Comparison of ENCODE assay signal across 20 mouse cellular contexts in genomic region chr10:118097898-118098297, GRCm38 (mm10). TPM values are rescaled to one million over a fixed set of nuclear protein-coding genes. Genes with fewer than 3 reads are reported as not detected.
DNase-seq lines count a peak whose midpoint lies in the region; ATAC-seq and TF ChIP-seq lines count a peak whose summit lies in the region.
"Had no signal": no experiment of that assay in that cellular context is flagged by ENCODE, and none has a peak within 500 bp of the region (broad histone marks: within the 10 kb centered on the region; RNA-seq: fewer than 3 reads in every experiment).

No protein-coding gene starts in this region.

- ATAC-seq in liver, embryonic 11.5 days (replicated peaks; ENCODE audit: low FRiP score) = no peak
- ATAC-seq: intestine, embryonic 16.5 days; Patski had no signal

- H3K36me3 ChIP-seq in liver, adult 2 months (ENCODE audit: control insufficient read depth, insufficient read depth, low read length) = no peaks in the 10 kb centered on the region
- H3K36me3 ChIP-seq in liver, embryonic 11.5 days (ENCODE audit: control insufficient read depth, insufficient read depth, low read length) = no peaks in the 10 kb centered on the region
- no peaks in the 10 kb centered on the region for H3K36me3 ChIP-seq in macrophage (ENCODE audit: inconsistent target)
- H3K36me3 ChIP-seq: embryonic facial prominence, embryonic 13.5 days; heart, embryonic 15.5 days; hindbrain, embryonic 13.5 days; limb, embryonic 15.5 days had no signal

- peak; percentile 99 for DNase-seq in heart, adult 11 months
- no peak for DNase-seq in heart, postnatal 4 days
- peak; percentile 41 for DNase-seq in liver, adult 2 months (ENCODE audit: extremely low read depth, low read depth, low spot score)
- DNase-seq in liver, embryonic 11.5 days (ENCODE audit: low spot score) = no peak
- no peak for DNase-seq in left cerebral cortex, postnatal 4 days
- DNase-seq in left cerebral cortex, adult 8-10 months (ENCODE audit: low spot score in 2 of 2) = no peak
- DNase-seq: cerebellum, adult 11-12 months; cerebellum, postnatal 36 days; gastrocnemius, postnatal 10 days; thymus, postnatal 4 days had no signal

- H3K9me3 ChIP-seq in liver, embryonic 11.5 days (ENCODE audit: control insufficient read depth, low read length) = no peaks in the 10 kb centered on the region
- H3K9me3 ChIP-seq: embryonic facial prominence, embryonic 13.5 days; heart, embryonic 15.5 days; hindbrain, embryonic 13.5 days; limb, embryonic 15.5 days had no signal

- H3K27me3 ChIP-seq in liver, adult 2 months (ENCODE audit: control insufficient read depth, insufficient read depth, low read length) = no peaks in the 10 kb centered on the region
- no peaks in the 10 kb centered on the region for H3K27me3 ChIP-seq in liver, embryonic 11.5 days (replicated peaks; ENCODE audit: control insufficient read depth, insufficient read depth, low read length)
- H3K27me3 ChIP-seq: embryonic facial prominence, embryonic 13.5 days; heart, embryonic 15.5 days; hindbrain, embryonic 13.5 days; limb, embryonic 15.5 days had no signal

- no peak overlapping the region for H3K27ac ChIP-seq in liver, adult 2 months (replicated peaks; ENCODE audit: insufficient read depth, low read depth, low read length)
- no peak overlapping the region for H3K27ac ChIP-seq in liver, embryonic 11.5 days (ENCODE audit: low read depth, low read length)
- peak overlapping the region; percentile 87; the same call in 1 of the 2 replicates for H3K27ac ChIP-seq in bone marrow, adult 2 months (ENCODE audit: control insufficient read depth, insufficient read depth, low read depth, low read length, poor library complexity)
- H3K27ac ChIP-seq in macrophage = peak overlapping the region; percentile 97
- H3K27ac ChIP-seq: embryonic facial prominence, embryonic 13.5 days; heart, embryonic 15.5 days; hindbrain, embryonic 13.5 days; limb, embryonic 15.5 days had no signal

- H3K4me1 ChIP-seq in liver, adult 2 months (ENCODE audit: control insufficient read depth, insufficient read depth, low read length) = no peaks in the 10 kb centered on the region; the same call in 1 of the 2 replicates
- H3K4me1 ChIP-seq in liver, embryonic 11.5 days (replicated peaks; ENCODE audit: control insufficient read depth, insufficient read depth, low read length) = no peaks in the 10 kb centered on the region
- peaks cover 20% of the 10 kb centered on the region for H3K4me1 ChIP-seq in bone marrow, adult 2 months (ENCODE audit: control insufficient read depth, insufficient read depth, low read length)
- H3K4me1 ChIP-seq: heart, embryonic 15.5 days; hindbrain, embryonic 13.5 days; limb, embryonic 15.5 days had no signal

- H3K79me2 ChIP-seq in liver, adult 2 months (ENCODE audit: control insufficient read depth, insufficient read depth, low read length) = no peaks in the 10 kb centered on the region
- H3K79me2 ChIP-seq in macrophage (ENCODE audit: inconsistent target) = no peaks in the 10 kb centered on the region

- no peak for TF ChIP-seq POLR2A in liver, adult 2 months (IDR thresholded peaks at IDR 0.05; ENCODE audit: extremely low read depth, insufficient read depth, low read length)
- TF ChIP-seq POLR2A in bone marrow, adult 2 months (IDR thresholded peaks at IDR 0.05; ENCODE audit: borderline replicate concordance, control insufficient read depth, low read depth, low read length) = no peak

- intact Hi-C loops in left cerebral cortex, postnatal 4 days (cut with DNase I) = no loop called here

- TF ChIP-seq CTCF in liver, adult 2 months (IDR thresholded peaks at IDR 0.05; ENCODE audit: low read depth, low read length) = no peak
- TF ChIP-seq CTCF in bone marrow, adult 2 months (IDR thresholded peaks at IDR 0.05; ENCODE audit: control insufficient read depth, insufficient read depth, low read length) = no peak

- 73% methylated on average over 3 of the region's 3 CpGs for WGBS in liver, adult 2 months
- WGBS in liver, embryonic 11.5 days = 56% methylated on average over 3 of the region's 3 CpGs
- WGBS in bone marrow, adult 2 months = 36% methylated on average over 3 of the region's 3 CpGs
- 5% methylated on average over 3 of the region's 3 CpGs for WGBS in macrophage (ENCODE audit: missing documents)

- H3K9ac ChIP-seq in liver, adult 2 months (ENCODE audit: low read depth, low read length) = no peak overlapping the region
- no peak overlapping the region for H3K9ac ChIP-seq in liver, embryonic 11.5 days (ENCODE audit: low read depth, low read length)
- H3K9ac ChIP-seq: embryonic facial prominence, embryonic 13.5 days; heart, embryonic 15.5 days; hindbrain, embryonic 13.5 days; limb, embryonic 15.5 days had no signal

- no peak overlapping the region for H3K4me2 ChIP-seq in liver, embryonic 11.5 days
- H3K4me2 ChIP-seq: embryonic facial prominence, embryonic 13.5 days; heart, embryonic 15.5 days; hindbrain, embryonic 13.5 days; limb, embryonic 15.5 days; midbrain, embryonic 11.5 days had no signal

- no peak overlapping the region for H3K4me3 ChIP-seq in liver, adult 2 months (ENCODE audit: insufficient read depth, low read depth, low read length)
- H3K4me3 ChIP-seq in liver, embryonic 11.5 days (ENCODE audit: low read depth, low read length) = no peak overlapping the region
- H3K4me3 ChIP-seq in bone marrow, adult 2 months (replicated peaks; ENCODE audit: control insufficient read depth, low read depth, low read length) = no peak overlapping the region
- H3K4me3 ChIP-seq in macrophage (ENCODE audit: inconsistent target) = no peak overlapping the region
- H3K4me3 ChIP-seq: embryonic facial prominence, embryonic 13.5 days; heart, embryonic 15.5 days; hindbrain, embryonic 13.5 days; limb, embryonic 15.5 days; myocyte had no signal

RNA-seq across cellular contexts. Expression of gene Mdm1, which starts 43.7 kb away (rescaled TPM):
- total RNA-seq in heart, postnatal 4 days (2021) = 10 to 100 TPM in 1 of 2 experiments, 1 to 10 TPM in 1; 9.6 to 13.1 TPM
- 0.94 and 1.1 TPM in 2 replicates for total RNA-seq in liver, adult 2 months (2014; rRNA removed)
- 0.35 and 0.49 TPM in 2 replicates for polyA plus RNA-seq in liver, adult 2 months (2012; rRNA removed)
- polyA plus RNA-seq in liver, embryonic 11.5 days (2014; fragmentation: Nextera tagmentation; extraction: Ambion mirVana) = 26.3 and 33.4 TPM in 2 replicates
- polyA plus RNA-seq in bone marrow, adult 2 months (2011; ENCODE audit: insufficient read depth, insufficient read length, low replicate concordance, missing spikeins) = 5.3 and 17.4 TPM in 2 replicates
- total RNA-seq in macrophage (2018; cell fraction: chromatin; rRNA removed) = 10 to 100 TPM in 17 of 26 experiments, 1 to 10 TPM in 9; 2.6 to 22.4 (median 12.4) TPM
- 1 to 10 TPM; 1.5 to 4.7 (median 3.0) TPM for total RNA-seq in macrophage (2018; cell fraction: cytosol; rRNA removed)
- 10 to 100 TPM in 8 of 26 experiments, 1 to 10 TPM in 18; 1.9 to 23.4 (median 8.5) TPM for total RNA-seq in macrophage (2018; cell fraction: nucleus; rRNA removed)
- 3.3 to 6.4 TPM (median 4.7 TPM) in 3 replicates for polyA plus RNA-seq in macrophage (2018)
- 10 to 100 TPM; 16.7 to 19.7 TPM for total RNA-seq in left cerebral cortex, postnatal 4 days (2021)
- total RNA-seq in left cerebral cortex, adult 8-10 months (2022) = 1 to 10 TPM; 6.2 to 9.9 (median 7.2) TPM

Comparison
In these comparisons a context has a peak if more than half of its experiments do, and no peak if none do; other contexts are left out.
1. DNase-seq: peak in heart, adult 11 months (single experiment) and liver, adult 2 months (single experiment); none in heart, postnatal 4 days (single experiment), liver, embryonic 11.5 days (single experiment), left cerebral cortex, postnatal 4 days (single experiment) and left cerebral cortex, adult 8-10 months (0 of 2).
2. H3K27ac ChIP-seq: peak in bone marrow, adult 2 months (single experiment) and macrophage (single experiment); none in liver, adult 2 months (single experiment) and liver, embryonic 11.5 days (single experiment).